Mouse (Mus musculus) lung, embryonic 14.5 days (tissue): ENCODE results near the gene Myo1c. TPM values are rescaled to one million over a fixed set of nuclear protein-coding genes. Genes with fewer than 3 reads are reported as not detected.

Experiments
- ATAC-seq: fragments of 200-750 bp; cut with Nextera tagmentation; 2 replicates; pipeline ENCODE4 v1.8.0; 2017; ENCODE audit warnings: mild to moderate bottlenecking, moderate TSS enrichment, moderate library complexity; ENCODE audit not compliant: insufficient read depth
- DNase-seq: peaks from one replicate; pipeline ENCODE4 v3.0.0-alpha.2; 2015
- H3K27ac ChIP-seq: fragments of 300-500 bp; sonication (generic); 2 replicates; pipeline ENCODE4 v1.5.1; 2014; ENCODE audit warnings: low read depth, mild to moderate bottlenecking, moderate library complexity
- H3K27me3 ChIP-seq: fragments of 300-500 bp; sonication (generic); 2 replicates; pipeline ENCODE4 v1.6.1; 2014; ENCODE audit warnings: low read length, control low read depth; ENCODE audit not compliant: insufficient read depth
- H3K36me3 ChIP-seq: fragments of 300-500 bp; sonication (generic); 2 replicates; pipeline ENCODE4 v1.6.1; 2014; ENCODE audit warnings: control low read depth; ENCODE audit not compliant: insufficient read depth
- H3K4me1 ChIP-seq: fragments of 300-500 bp; sonication (generic); 2 replicates; pipeline ENCODE4 v1.6.1; 2014; ENCODE audit warnings: antibody characterized with exemption, control low read depth; ENCODE audit not compliant: insufficient read depth
- H3K4me2 ChIP-seq: fragments of 300-500 bp; sonication (generic); 2 replicates; pipeline ENCODE4 v1.6.1; 2014; ENCODE audit warnings: mild to moderate bottlenecking
- H3K4me3 ChIP-seq: fragments of 300-500 bp; sonication (generic); 2 replicates; pipeline ENCODE4 v1.5.1; 2014; ENCODE audit warnings: low read depth, low read length
- H3K9ac ChIP-seq: fragments of 300-500 bp; sonication (generic); 2 replicates; pipeline ENCODE4 v1.6.1; 2014
- H3K9me3 ChIP-seq: fragments of 300-500 bp; sonication (generic); 2 replicates; pipeline ENCODE4 v1.6.1; 2016; ENCODE audit warnings: low read depth, low read length, control low read depth
- CTCF ChIP-seq: IDR thresholded peaks from 2 replicates; pipeline ENCODE4 v1.5.1; 2016; ENCODE audit warnings: antibody characterized with exemption, low read depth
- WGBS: fragments of 180-500 bp; shearing (Covaris S2); extraction: QIAGEN DNeasy Blood & Tissue Kit; methylation state at CpG from one replicate; pipeline ENCODE4 v1.1.7; 2014; 5-methylcytosine and 5-hydroxymethylcytosine counted together
- polyA plus RNA-seq: library from polyadenylated mRNA; unstranded; fragments of >200 nt; fragmentation: Nextera tagmentation; extraction: Ambion mirVana; gene quantifications from 2 replicates; pipeline ENCODE4 v1.2.1, GENCODE M21; 2014

Myo1c gene
- polyA plus RNA-seq, 1 experiment from 2014 or later, result 56.5 TPM

DNA sequence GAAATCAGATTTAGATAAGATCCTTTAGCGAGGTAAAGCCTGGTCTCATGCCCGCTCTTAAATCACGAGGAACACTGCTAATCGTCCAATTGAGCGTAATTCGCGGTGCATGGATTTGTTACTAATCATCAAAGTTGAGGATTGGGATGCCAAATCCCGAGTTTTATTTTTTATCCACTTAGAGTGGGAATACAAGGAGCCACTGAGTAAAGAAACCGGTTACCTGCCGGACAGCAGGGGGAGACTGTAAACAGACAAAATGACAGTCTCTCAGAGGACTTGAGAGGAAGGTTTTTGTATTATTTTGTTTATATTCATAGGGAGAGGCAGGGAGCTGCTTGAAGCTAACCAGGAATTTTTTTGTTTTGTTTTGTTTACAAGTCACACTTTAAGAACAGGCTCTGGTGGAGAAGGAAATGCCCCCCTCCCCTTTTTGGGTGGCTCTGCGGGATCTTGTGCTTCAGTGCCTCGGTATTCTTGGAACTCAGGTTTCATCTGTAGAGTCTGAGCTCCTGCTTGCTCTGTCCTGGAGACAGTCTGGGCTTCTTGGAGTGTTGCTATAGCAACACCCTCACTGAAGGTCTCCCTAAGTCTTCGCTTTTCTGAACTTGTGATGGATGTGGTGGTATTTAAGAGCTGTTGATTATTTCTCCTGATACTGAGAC lies 18.6 kb upstream of the Myo1c start:
- H3K9ac ChIP-seq, result peak overlapping the region; percentile 69
- H3K27ac ChIP-seq, result no peak overlapping the region
- peak; percentile 54 for TF ChIP-seq CTCF
- no peaks in the 10 kb centered on the region for H3K27me3 ChIP-seq
- peak overlapping the region; percentile 64 for H3K4me3 ChIP-seq
- WGBS, result 5% methylated on average over 13 of the region's 13 CpGs
- no peaks in the 10 kb centered on the region for H3K9me3 ChIP-seq
- peaks cover 18% of the 10 kb centered on the region for H3K36me3 ChIP-seq
- DNase-seq (peak; percentile 61), ATAC-seq (no peak)
- H3K4me2 ChIP-seq, result peak overlapping the region; percentile 70
- no peaks in the 10 kb centered on the region for H3K4me1 ChIP-seq

GRCm38 (mm10) chr11:75632921-75633320 lies 17.4 kb upstream of the Myo1c start:
- DNase-seq (no peak), ATAC-seq (no peak)
- H3K4me1 ChIP-seq, result no peaks in the 10 kb centered on the region
- H3K36me3 ChIP-seq, result peaks cover 7% of the 10 kb centered on the region
- WGBS, result 88% methylated on average over 5 of the region's 5 CpGs
- no peaks in the 10 kb centered on the region for H3K27me3 ChIP-seq
- no peaks in the 10 kb centered on the region for H3K9me3 ChIP-seq
- H3K9ac ChIP-seq, result no peak overlapping the region
- no peak overlapping the region for H3K4me3 ChIP-seq
- no peak overlapping the region for H3K27ac ChIP-seq
- H3K4me2 ChIP-seq, result no peak overlapping the region
- TF ChIP-seq CTCF, result no peak

GRCm38 (mm10) chr11:75634801-75635200 lies 15.5 kb upstream of the Myo1c start:
- Histone ChIP-seq H3K4me3 (no peak overlapping the region), H3K4me1 (no peaks in the 10 kb centered on the region), H3K27me3 (no peaks in the 10 kb centered on the region), H3K9ac (no peak overlapping the region), H3K9me3 (no peaks in the 10 kb centered on the region), H3K36me3 (no peaks in the 10 kb centered on the region), H3K4me2 (no peak overlapping the region), H3K27ac (no peak overlapping the region; the same call in 1 of the 2 replicates)
- no peak for TF ChIP-seq CTCF
- no peak for DNase-seq
- no peak for ATAC-seq
- WGBS, result 67% methylated on average over 3 of the region's 3 CpGs

DNA sequence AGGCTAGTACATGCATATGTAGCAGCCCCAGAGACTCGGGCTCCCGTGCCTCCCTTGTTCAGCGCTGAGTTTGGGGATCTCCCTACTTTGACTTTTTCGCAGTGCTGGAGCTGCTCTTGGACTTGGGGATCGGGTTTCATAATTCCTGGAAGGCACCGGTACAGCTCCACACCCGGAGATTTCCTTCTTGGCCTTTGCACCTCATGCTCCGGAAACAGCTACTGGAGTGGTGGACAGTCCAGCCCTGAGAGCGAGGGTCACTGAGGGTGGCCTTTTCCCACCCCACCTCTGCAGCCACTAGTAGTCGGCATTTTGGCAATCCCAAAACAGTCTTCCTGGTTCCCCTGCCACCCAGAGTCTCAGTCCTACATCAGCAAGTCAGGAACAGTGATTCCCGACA lies 15.0 kb upstream of the Myo1c start:
- Histone ChIP-seq H3K9ac (no peak overlapping the region), H3K27ac (no peak overlapping the region; the same call in 1 of the 2 replicates), H3K36me3 (no peaks in the 10 kb centered on the region), H3K4me2 (no peak overlapping the region), H3K4me1 (no peaks in the 10 kb centered on the region), H3K4me3 (no peak overlapping the region), H3K9me3 (no peaks in the 10 kb centered on the region), H3K27me3 (no peaks in the 10 kb centered on the region)
- TF ChIP-seq CTCF, result no peak
- DNase-seq (no peak), ATAC-seq (no peak)
- WGBS, result 44% methylated on average over 11 of the region's 11 CpGs

GRCm38 (mm10) chr11:75643323-75643722 lies 7.0 kb upstream of the Myo1c start:
- DNase-seq (no peak), ATAC-seq (no peak)
- H3K27me3 ChIP-seq, result no peaks in the 10 kb centered on the region
- H3K9ac ChIP-seq, result no peak overlapping the region
- H3K4me3 ChIP-seq, result no peak overlapping the region
- H3K4me2 ChIP-seq, result no peak overlapping the region
- TF ChIP-seq CTCF, result no peak
- WGBS, result 71% methylated on average over 5 of the region's 5 CpGs
- no peaks in the 10 kb centered on the region for H3K36me3 ChIP-seq
- no peaks in the 10 kb centered on the region for H3K9me3 ChIP-seq
- no peaks in the 10 kb centered on the region for H3K4me1 ChIP-seq
- no peak overlapping the region for H3K27ac ChIP-seq

DNA sequence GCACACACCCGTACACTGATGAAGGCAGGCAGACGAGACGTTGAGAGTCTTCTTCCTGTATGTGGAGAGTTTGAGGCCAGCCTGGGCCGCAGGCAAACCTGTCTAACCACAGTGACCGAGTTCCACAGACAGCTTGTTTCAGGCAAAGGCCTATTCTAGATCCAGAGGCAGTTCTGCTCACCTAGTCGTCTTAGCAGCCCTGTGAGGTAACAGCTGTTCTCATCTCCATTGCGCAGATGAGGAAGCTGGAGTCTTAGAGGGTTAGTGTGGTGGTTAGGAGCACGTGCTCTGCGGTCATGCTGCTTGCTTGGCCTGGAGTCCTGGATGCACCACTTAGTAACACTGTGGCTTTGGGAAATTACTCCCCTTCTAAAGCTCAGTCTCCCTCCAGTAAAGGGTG lies 5.6 kb upstream of the Myo1c start:
- TF ChIP-seq CTCF, result no peak
- ATAC-seq (no peak), DNase-seq (no peak)
- Histone ChIP-seq H3K4me1 (no peaks in the 10 kb centered on the region), H3K9ac (no peak overlapping the region), H3K4me2 (no peak overlapping the region), H3K9me3 (no peaks in the 10 kb centered on the region), H3K36me3 (no peaks in the 10 kb centered on the region), H3K27ac (no peak overlapping the region), H3K4me3 (no peak overlapping the region), H3K27me3 (no peaks in the 10 kb centered on the region)
- WGBS, result 75% methylated on average over 9 of the region's 9 CpGs

DNA sequence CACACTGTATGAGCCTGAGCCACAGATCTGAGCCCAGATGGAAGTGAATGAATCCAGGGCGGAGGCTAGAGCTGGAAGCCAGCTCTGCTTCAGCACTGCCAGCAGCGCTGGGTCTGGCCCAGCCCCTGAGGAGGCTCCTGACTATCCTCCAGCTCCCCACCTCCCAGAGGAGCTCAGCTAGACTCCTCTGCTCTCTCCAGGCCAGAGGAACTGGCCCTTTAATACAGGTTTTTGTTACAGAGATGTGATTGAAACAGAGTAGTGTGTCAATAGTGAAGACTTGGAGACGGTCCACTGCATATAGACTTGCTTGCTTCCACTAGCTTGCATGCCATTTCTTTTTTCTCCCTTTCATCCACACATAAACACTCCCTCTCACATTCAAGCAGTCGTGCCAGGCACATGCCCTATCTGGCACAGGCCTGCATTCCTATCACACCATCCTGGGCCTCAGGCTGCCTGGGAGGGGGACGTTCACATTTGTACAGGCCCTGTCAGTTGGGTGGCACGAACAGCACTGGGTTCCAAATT lies 2.6 kb upstream of the Myo1c start:
- Histone ChIP-seq H3K9ac (no peak overlapping the region), H3K9me3 (no peaks in the 10 kb centered on the region), H3K27ac (no peak overlapping the region), H3K27me3 (no peaks in the 10 kb centered on the region), H3K4me1 (peaks cover 11% of the 10 kb centered on the region; the same call in 1 of the 2 replicates), H3K4me3 (no peak overlapping the region), H3K36me3 (no peaks in the 10 kb centered on the region), H3K4me2 (no peak overlapping the region)
- ATAC-seq (no peak), DNase-seq (peak; percentile 13)
- WGBS, result 58% methylated on average over 6 of the region's 6 CpGs
- no peak for TF ChIP-seq CTCF
